Mouse (Mus musculus) heart, embryonic 14.5 days (tissue): ENCODE measurements around the gene Olfm2. TPM values are rescaled to one million over a fixed set of nuclear protein-coding genes. Genes with fewer than 3 reads are reported as not detected.

Source experiments
- ATAC-seq: fragments of 200-750 bp; cut with Nextera tagmentation; 2 replicates; pipeline ENCODE4 v1.8.0; 2017; ENCODE audit warnings: low read depth, moderate TSS enrichment; ENCODE audit not compliant: insufficient number of reproducible peaks, insufficient read depth, low FRiP score
- H3K27ac ChIP-seq, 2 experiments: fragments of 200-500 bp in 1 of 2; fragments of 300-500 bp in 1 of 2; sonication (generic) in 1 of 2; replicated peaks in 1 of 2; 2 replicates each; pipeline ENCODE4 v1.5.1; 2012 to 2014; ENCODE audit warnings: low read depth in 2 of 2, low read length in 2 of 2, control low read depth in 1 of 2, mild to moderate bottlenecking in 1 of 2, mixed read lengths in 1 of 2; ENCODE audit not compliant: control insufficient read depth in 1 of 2, insufficient read depth in 1 of 2
- H3K27me3 ChIP-seq: fragments of 300-500 bp; sonication (generic); 2 replicates; pipeline ENCODE4 v1.6.1; 2014; ENCODE audit warnings: mild to moderate bottlenecking, low read length, control low read depth; ENCODE audit not compliant: control insufficient read depth, insufficient read depth
- H3K36me3 ChIP-seq: fragments of 300-500 bp; sonication (generic); 2 replicates; pipeline ENCODE4 v1.6.1; 2014; ENCODE audit warnings: mild to moderate bottlenecking, control low read depth, low read length, mixed read lengths; ENCODE audit not compliant: control insufficient read depth, insufficient read depth
- H3K4me1 ChIP-seq, 2 experiments: fragments of 200-500 bp in 1 of 2; fragments of 300-500 bp in 1 of 2; sonication (generic) in 1 of 2; 2 replicates each; pipeline ENCODE4 v1.6.1; 2012 to 2014; ENCODE audit warnings: low read length in 2 of 2, control low read depth in 1 of 2, mixed read lengths in 1 of 2; ENCODE audit not compliant: control insufficient read depth in 2 of 2, insufficient read depth in 2 of 2
- H3K4me2 ChIP-seq: fragments of 300-500 bp; sonication (generic); 2 replicates; pipeline ENCODE4 v1.6.1; 2014; ENCODE audit warnings: mild to moderate bottlenecking, low read length
- H3K4me3 ChIP-seq, 2 experiments: fragments of 200-500 bp in 1 of 2; fragments of 300-500 bp in 1 of 2; sonication (generic) in 1 of 2; 2 replicates each; pipeline ENCODE4 v1.5.1; 2012 to 2014; ENCODE audit warnings: low read length in 2 of 2, mild to moderate bottlenecking in 2 of 2, control low read depth in 1 of 2, low read depth in 1 of 2, moderate library complexity in 1 of 2; ENCODE audit not compliant: control insufficient read depth in 1 of 2, insufficient read depth in 1 of 2
- H3K9ac ChIP-seq: fragments of 300-500 bp; sonication (generic); 2 replicates; pipeline ENCODE4 v1.6.1; 2014; ENCODE audit warnings: mild to moderate bottlenecking, low read length
- H3K9me3 ChIP-seq: fragments of 300-500 bp; sonication (generic); 2 replicates; pipeline ENCODE4 v1.6.1; 2016; ENCODE audit warnings: low read length, control low read depth; ENCODE audit not compliant: control insufficient read depth
- WGBS: fragments of 180-500 bp; shearing (Covaris S2); extraction: QIAGEN DNeasy Blood & Tissue Kit; methylation state at CpG from one replicate; pipeline ENCODE4 v1.1.7; 2014; 5-methylcytosine and 5-hydroxymethylcytosine counted together
- polyA plus RNA-seq: library from polyadenylated mRNA; unstranded; fragments of >200 nt; fragmentation: Nextera tagmentation; extraction: Ambion mirVana; gene quantifications from 2 replicates; pipeline ENCODE4 v1.2.1, GENCODE M21; 2014

Olfm2 gene
- polyA plus RNA-seq, 1 experiment from 2014 or later, result 1.3 TPM

- H3K27ac ChIP-seq, result no peak overlapping the region
- H3K4me3 ChIP-seq, result peak overlapping the region in 1 of 2 experiments; percentile 38; a peak in 2 of 4 replicates
- peaks cover 4% of the 10 kb centered on the region; the same call in 1 of the 2 replicates for H3K9me3 ChIP-seq
- WGBS, result 13% methylated on average over 17 of the region's 17 CpGs
- H3K4me1 ChIP-seq, result peaks cover 2 to 6% of the 10 kb centered on the region in 2 experiments; a peak in 3 of 4 replicates
- H3K27me3 ChIP-seq, result peaks cover 70% of the 10 kb centered on the region
- no peak overlapping the region for H3K9ac ChIP-seq
- no peaks in the 10 kb centered on the region for H3K36me3 ChIP-seq
- peak overlapping the region; percentile 71 for H3K4me2 ChIP-seq
- ATAC-seq, result no peak
Measured at GRCm38 (mm10) chr9:20745129-20745966, 801 bp downstream of the Olfm2 start.

- Histone ChIP-seq H3K27ac (no peak overlapping the region), H3K4me2 (no peak overlapping the region), H3K36me3 (no peaks in the 10 kb centered on the region), H3K27me3 (peaks cover 78% of the 10 kb centered on the region), H3K4me3 (no peak overlapping the region), H3K9ac (no peak overlapping the region), H3K9me3 (peaks cover 4% of the 10 kb centered on the region; the same call in 1 of the 2 replicates), H3K4me1 (peaks cover 2 to 6% of the 10 kb centered on the region in 2 experiments; a peak in 3 of 4 replicates)
- ATAC-seq, result no peak
- WGBS, result 14% methylated on average over 22 of the region's 22 CpGs
Measured at GRCm38 (mm10) chr9:20743946-20744738, 2.0 kb downstream of the Olfm2 start.

- 1% methylated on average over 12 of the region's 12 CpGs for WGBS
- no peak overlapping the region for H3K27ac ChIP-seq
- peaks cover 46% of the 10 kb centered on the region for H3K27me3 ChIP-seq
- 0 out of 4 replicates have a peak, but pooled peaks cover 0 to 2% of the 10 kb centered on the region in 2 experiments for H3K4me1 ChIP-seq
- no peak overlapping the region for H3K4me3 ChIP-seq
- H3K36me3 ChIP-seq, result no peaks in the 10 kb centered on the region
- H3K4me2 ChIP-seq, result peak overlapping the region; percentile 46
- no peak overlapping the region for H3K9ac ChIP-seq
- ATAC-seq, result peak; percentile 52
- peaks cover 4% of the 10 kb centered on the region; the same call in 1 of the 2 replicates for H3K9me3 ChIP-seq
Measured at GRCm38 (mm10) chr9:20740407-20740806, 5.7 kb downstream of the Olfm2 start.

GRCm38 (mm10) chr9:20738251-20738999 lies 7.7 kb downstream of the Olfm2 start:
- H3K9me3 ChIP-seq, result no peaks in the 10 kb centered on the region
- no peak overlapping the region for H3K27ac ChIP-seq
- no peak overlapping the region for H3K4me2 ChIP-seq
- 0 out of 4 replicates have a peak, but pooled peaks cover 0 to 2% of the 10 kb centered on the region in 2 experiments for H3K4me1 ChIP-seq
- H3K9ac ChIP-seq, result no peak overlapping the region
- no peak for ATAC-seq
- H3K4me3 ChIP-seq, result no peak overlapping the region
- no peaks in the 10 kb centered on the region for H3K36me3 ChIP-seq
- peaks cover 26% of the 10 kb centered on the region for H3K27me3 ChIP-seq
- WGBS, result 37% methylated on average over 8 of the region's 8 CpGs

- peaks cover 14% of the 10 kb centered on the region for H3K27me3 ChIP-seq
- H3K4me3 ChIP-seq, result no peak overlapping the region
- ATAC-seq, result no peak
- no peak overlapping the region for H3K27ac ChIP-seq
- H3K9me3 ChIP-seq, result no peaks in the 10 kb centered on the region
- no peak overlapping the region for H3K9ac ChIP-seq
- no peak overlapping the region for H3K4me2 ChIP-seq
- 0 out of 4 replicates have a peak, but pooled peaks cover 0 to 2% of the 10 kb centered on the region in 2 experiments for H3K4me1 ChIP-seq
- H3K36me3 ChIP-seq, result no peaks in the 10 kb centered on the region
- WGBS, result 88% methylated on average over 2 of the region's 2 CpGs
Measured at GRCm38 (mm10) chr9:20737227-20737626, 8.9 kb downstream of the Olfm2 start.

GRCm38 (mm10) chr9:20734692-20735091 lies 11.5 kb downstream of the Olfm2 start:
- ATAC-seq, result no peak
- Histone ChIP-seq H3K27ac (no peak overlapping the region), H3K36me3 (no peaks in the 10 kb centered on the region), H3K9ac (no peak overlapping the region), H3K9me3 (no peaks in the 10 kb centered on the region), H3K4me1 (no peaks in the 10 kb centered on the region), H3K27me3 (peaks cover 13% of the 10 kb centered on the region), H3K4me2 (no peak overlapping the region), H3K4me3 (no peak overlapping the region)
- WGBS, result 59% methylated on average over 3 of the region's 3 CpGs

- peaks cover 37% of the 10 kb centered on the region for H3K27me3 ChIP-seq
- no peak overlapping the region for H3K4me3 ChIP-seq
- ATAC-seq, result no peak
- 60% methylated on average over 4 of the region's 4 CpGs for WGBS
- H3K4me1 ChIP-seq, result peaks cover 0 to 7% of the 10 kb centered on the region in 2 experiments; a peak in 2 of 4 replicates
- no peak overlapping the region for H3K27ac ChIP-seq
- H3K4me2 ChIP-seq, result no peak overlapping the region
- H3K9me3 ChIP-seq, result no peaks in the 10 kb centered on the region
- no peak overlapping the region for H3K9ac ChIP-seq
- H3K36me3 ChIP-seq, result no peaks in the 10 kb centered on the region
Measured at GRCm38 (mm10) chr9:20731797-20732196, 14.4 kb downstream of the Olfm2 start.
